ENCODE assay signal across 1 mouse cellular context in the genomic region with DNA sequence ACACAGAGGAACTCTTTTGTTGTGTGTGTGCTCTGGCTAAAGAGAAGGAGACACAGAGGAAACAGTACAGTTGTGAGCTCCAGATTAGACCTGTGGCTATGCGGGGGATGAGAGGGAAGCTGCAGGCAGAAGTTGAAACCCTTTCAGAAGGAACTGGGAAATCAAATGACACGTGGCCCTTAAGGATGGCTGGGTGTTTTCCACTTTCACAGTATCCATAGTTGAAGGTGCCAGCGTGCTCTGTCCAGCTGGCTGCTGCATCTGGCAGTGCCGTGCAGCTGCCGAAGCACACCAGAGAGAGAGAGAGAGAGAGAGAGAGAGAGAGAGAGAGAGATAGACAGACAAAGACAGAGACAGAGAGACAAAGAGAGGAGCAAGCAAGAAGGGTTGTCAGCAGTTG.
TF ChIP-seq lines count a peak whose summit lies in the region.

No protein-coding gene starts in this region.

TF ChIP-seq in MEL, 35 proteins besides CTCF, POLR2A, EP300 and RAD21 (continued from another document):
- TF ChIP-seq TBP (IDR thresholded peaks at IDR 0.05; ENCODE audit: low read depth, low read length), result peak; percentile 23; the same call in 1 of the 2 replicates
- TF ChIP-seq MYC (IDR thresholded peaks at IDR 0.05; ENCODE audit: low read depth, low read length), result peak; percentile 82
- TF ChIP-seq SIN3A (IDR thresholded peaks at IDR 0.05; ENCODE audit: low read length), result peak; percentile 36
- no peak for TF ChIP-seq POLR2AphosphoS2 (IDR thresholded peaks at IDR 0.05; ENCODE audit: low read length)
- no peak for TF ChIP-seq POLR2AphosphoS5 (IDR thresholded peaks at IDR 0.05; ENCODE audit: borderline replicate concordance, low read depth, low read length)
- no peak for TF ChIP-seq TAL1 (IDR thresholded peaks at IDR 0.05; ENCODE audit: low read length)
- no peak for TF ChIP-seq ZKSCAN1 (IDR thresholded peaks at IDR 0.05; ENCODE audit: low read depth, low read length)
- TF ChIP-seq E2F4 (IDR thresholded peaks at IDR 0.05; ENCODE audit: borderline replicate concordance, low read depth, low read length), result no peak
- no peak for TF ChIP-seq ZNF384 (IDR thresholded peaks at IDR 0.05; ENCODE audit: low read depth, low read length)
- TF ChIP-seq JUND (IDR thresholded peaks at IDR 0.05; ENCODE audit: low read depth, low read length), result no peak
- no peak for TF ChIP-seq NRF1 (IDR thresholded peaks at IDR 0.05; ENCODE audit: insufficient read depth, low read depth, low read length, poor library complexity, severe bottlenecking)
- TF ChIP-seq MAX (IDR thresholded peaks at IDR 0.05; ENCODE audit: low read length), result peak; percentile 85
- TF ChIP-seq USF1 (IDR thresholded peaks at IDR 0.05; ENCODE audit: low read depth, low read length), result peak; percentile 67; the same call in 1 of the 2 replicates
- TF ChIP-seq ELF1 (IDR thresholded peaks at IDR 0.05; ENCODE audit: low read depth, low read length), result no peak
- no peak for TF ChIP-seq MAZ (IDR thresholded peaks at IDR 0.05; ENCODE audit: low read depth, low read length)
- no peak for TF ChIP-seq ZC3H11A (IDR thresholded peaks at IDR 0.05; ENCODE audit: low read depth, low read length)
- TF ChIP-seq RCOR1 (IDR thresholded peaks at IDR 0.05; ENCODE audit: low read depth, low read length), result no peak
